Mouse (Mus musculus) spleen, postnatal 14 days (tissue): Measurements from ENCODE around the gene Hoxb6.
A peak's percentile ranks its signal among the peaks of the same experiment; 100 is the strongest.

Source experiments
- DNase-seq, 2 experiments: peaks; one replicate each; pipeline ENCODE4 v3.0.0; 2021 to 2022; ENCODE audit warnings: low spot score in 2 of 2

Gene Hoxb6

DNA sequence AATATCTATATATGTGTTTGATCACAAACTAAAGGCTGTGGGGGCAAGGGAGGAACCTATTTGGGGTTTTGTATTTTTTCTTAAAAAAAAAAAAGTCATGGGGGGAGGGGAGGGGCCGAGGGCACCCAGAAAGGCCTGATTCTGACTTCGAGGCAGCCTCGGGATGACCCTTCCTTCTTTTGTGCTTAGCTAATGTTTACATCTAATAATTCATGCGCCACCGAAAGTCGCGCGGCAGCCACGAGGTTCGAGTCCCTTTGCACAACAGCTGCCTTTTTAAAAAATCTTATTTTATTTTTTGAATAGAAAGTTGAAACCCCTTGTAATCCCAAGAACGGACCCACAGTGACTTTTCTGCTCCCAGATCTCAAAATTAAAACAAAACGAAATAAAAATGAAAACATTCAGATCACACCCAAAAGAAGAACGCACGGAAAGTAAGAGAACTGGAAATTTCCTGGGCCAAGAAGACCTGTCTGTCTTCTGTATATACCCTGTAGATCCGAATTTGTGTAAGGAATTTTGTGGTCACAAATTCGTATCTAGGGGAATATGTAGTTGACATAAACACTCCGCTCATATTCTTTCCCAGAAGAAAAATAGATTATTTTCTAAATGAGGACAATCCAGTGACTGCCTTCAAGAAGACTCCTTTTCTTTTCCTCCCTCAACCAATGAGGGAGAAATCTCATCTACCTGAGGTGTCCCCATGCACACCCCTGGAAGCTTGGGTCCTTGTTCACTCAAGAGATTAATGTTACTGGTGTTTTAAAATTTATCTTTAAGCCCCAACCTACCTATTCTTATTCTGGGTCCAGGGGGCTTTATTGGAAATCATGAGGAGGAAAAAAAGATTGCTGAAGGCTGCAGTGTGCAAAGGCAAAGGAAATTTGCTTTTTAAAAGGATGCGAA, 24.7 kb downstream of the Hoxb6 start:
- no peak for DNase-seq

DNA sequence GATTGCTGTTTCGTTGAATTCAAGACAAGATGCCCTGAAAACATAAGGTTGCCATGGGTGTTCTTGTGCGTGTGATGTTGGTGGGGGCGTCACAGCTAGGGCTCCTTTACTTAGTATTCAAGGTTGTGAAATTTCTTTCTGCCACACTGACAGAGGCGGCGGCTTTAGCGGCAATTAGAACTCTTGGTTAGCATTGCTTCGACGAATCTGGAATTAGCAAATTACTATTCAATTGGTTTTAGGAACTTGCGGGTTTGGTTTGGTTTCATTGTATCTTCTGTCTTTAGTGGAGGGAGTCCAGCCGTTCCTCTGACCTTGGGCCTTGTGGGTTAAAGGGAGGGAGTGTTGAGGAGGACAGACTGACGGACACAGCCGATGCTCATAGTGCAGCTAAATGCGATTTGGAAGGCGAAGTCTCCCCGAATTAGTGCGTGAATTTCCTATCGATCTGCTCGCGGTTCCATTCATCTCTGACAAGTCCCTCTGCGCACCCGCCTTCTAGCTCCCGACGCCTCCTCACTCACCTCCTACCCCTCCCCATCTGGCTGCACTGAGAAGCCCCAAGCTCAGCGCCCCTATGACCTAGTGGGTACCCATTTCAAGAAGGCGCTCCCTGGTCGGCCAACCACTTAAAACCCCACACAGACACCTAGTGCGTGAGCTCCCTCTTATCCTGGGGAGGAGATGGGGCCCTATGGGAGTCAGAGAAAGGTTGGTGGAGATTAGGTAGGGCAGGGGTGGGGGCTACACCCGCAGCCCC, 25.5 kb downstream of the Hoxb6 start, which contains the start of gene Hoxb4:
Gene Hoxb4 (plus strand): TSS at position 660 of the 760 bp plus-strand sequence.
- no peak for DNase-seq

DNA sequence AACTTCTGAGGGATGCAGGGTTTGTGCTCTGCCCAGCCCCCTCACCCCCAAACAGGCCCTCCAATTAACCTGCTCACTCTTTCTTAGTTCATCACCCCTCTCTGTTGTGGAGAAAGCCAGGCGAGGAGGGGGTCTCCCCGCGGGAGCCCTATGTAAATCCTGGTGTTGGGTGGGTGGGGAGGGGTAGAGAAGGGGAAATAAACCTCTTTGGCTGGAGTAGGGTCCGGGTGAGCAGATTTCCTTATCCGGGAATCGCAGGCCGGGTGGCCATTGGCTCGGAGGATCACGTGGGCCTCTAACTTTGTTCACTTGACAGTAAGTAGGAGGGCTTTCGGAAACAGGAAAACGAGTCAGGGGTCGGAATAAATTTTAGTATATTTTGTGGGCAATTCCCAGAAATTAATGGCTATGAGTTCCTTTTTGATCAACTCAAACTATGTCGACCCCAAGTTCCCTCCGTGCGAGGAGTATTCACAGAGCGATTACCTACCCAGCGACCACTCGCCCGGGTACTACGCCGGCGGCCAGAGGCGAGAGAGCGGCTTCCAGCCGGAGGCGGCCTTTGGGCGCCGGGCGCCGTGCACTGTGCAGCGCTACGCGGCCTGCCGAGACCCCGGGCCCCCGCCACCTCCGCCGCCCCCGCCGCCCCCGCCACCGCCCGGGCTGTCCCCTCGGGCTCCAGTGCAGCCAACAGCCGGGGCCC, 26.2 kb downstream of the Hoxb6 start:
- peak in 1 of 2 experiments; percentile 21 for DNase-seq

DNA sequence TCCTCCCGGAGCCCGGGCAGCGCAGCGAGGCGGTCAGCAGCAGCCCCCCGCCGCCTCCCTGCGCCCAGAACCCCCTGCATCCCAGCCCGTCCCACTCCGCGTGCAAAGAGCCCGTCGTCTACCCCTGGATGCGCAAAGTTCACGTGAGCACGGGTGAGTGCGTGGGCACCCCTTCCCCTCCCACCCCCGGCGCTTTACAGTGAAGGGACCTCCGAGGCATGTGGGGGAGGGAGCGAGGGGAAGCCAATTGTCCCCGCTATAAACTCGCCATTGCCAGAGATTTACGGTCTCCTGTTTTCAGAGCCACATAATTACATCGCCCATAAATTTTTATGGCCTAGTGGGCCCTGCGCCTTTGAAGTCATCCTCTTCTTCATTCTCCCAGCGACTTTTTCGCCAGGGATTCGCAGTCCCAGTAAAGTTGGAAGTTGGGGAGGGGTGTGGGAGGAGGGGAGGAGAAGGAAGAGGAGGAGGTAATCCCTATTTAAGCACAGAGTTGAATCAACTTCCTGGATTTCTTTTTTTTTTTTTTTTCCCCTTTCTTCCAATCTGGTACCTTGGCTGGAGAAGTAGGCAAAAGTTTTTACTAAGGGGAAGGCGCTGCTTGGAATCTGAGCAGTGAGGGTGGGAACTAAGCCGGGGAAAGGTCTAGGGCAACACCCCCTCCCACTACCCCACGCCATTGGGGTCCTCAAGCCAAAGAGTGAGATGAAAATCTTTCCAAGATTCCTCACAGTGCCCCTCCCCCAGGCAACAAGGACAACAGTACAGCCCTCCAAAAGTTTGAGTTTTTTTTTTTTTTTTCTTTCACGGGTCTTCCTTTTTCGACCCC, 27.0 kb downstream of the Hoxb6 start:
- no peak for DNase-seq

DNA sequence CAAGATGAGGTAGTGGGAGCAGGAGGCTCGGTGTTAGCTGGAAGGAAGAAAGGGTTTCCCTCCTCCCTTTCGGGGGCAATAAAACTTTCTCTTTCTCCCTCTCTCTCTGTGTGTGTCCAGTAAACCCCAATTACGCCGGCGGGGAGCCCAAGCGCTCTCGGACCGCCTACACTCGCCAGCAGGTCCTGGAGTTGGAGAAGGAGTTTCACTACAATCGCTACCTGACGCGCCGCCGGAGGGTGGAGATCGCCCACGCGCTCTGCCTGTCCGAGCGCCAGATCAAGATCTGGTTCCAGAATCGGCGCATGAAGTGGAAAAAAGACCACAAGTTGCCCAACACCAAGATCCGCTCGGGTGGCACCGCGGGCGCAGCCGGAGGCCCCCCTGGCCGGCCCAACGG, 27.6 kb downstream of the Hoxb6 start:
- DNase-seq = no peak

DNA sequence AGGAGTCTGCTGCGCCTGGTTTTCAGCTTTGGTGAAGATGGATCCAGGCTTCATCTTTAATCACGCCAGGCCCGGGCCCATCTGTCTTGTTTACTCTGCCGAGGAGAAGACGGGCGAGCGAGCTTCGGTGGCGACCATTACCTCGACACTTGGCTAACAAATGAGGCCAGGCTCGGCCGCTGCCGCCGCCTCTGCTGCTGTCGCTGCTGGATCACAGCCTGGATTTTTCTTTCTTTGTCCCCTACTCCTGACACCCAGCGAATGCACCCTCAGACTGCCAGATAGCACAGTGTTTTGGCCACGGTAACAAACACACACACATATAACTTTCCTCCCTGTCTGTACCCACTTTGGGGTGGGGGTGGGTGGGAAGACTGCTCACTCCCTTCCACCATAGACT, 28.4 kb downstream of the Hoxb6 start:
- no peak for DNase-seq

DNA sequence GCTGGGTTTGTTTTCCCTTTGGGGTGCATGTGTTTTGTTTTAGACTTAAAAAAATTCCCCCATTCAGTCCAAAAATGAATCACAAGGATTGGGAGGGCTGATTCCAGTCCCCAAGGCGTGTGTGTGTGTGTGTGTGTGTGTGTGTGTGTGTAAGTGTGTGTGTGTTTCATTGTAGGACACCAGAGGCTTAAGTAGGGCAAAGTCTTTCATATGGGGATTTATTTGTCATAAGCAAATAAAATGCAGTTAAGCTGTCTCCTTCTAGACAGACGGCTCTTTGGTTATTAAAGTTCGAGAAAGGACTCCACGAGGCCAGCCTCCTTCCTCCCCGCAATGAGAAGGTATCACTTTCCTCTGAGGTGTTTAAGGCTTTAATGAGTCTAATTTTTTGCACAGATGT, 29.6 kb downstream of the Hoxb6 start:
- DNase-seq = no peak

DNA sequence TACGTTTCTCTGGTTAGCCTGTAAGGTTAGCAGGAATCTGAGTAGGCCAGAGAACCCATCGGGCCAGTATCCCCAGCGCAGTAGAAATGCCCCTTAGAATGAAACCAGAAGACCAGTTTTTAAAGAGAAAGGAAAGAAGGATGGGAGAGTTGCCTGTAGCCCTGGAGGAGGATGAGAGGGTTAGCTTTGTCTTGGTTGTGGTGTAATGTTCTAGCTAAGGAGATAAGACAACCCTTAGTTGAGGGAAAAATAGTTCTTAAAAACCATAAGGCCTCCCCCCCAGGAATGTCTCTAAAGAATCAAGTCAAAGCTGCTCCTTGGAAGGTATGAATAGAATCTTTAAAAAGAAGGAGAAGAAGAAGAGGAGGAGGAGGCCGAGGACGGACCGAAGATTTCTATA, 30.5 kb downstream of the Hoxb6 start:
- no peak for DNase-seq

DNA sequence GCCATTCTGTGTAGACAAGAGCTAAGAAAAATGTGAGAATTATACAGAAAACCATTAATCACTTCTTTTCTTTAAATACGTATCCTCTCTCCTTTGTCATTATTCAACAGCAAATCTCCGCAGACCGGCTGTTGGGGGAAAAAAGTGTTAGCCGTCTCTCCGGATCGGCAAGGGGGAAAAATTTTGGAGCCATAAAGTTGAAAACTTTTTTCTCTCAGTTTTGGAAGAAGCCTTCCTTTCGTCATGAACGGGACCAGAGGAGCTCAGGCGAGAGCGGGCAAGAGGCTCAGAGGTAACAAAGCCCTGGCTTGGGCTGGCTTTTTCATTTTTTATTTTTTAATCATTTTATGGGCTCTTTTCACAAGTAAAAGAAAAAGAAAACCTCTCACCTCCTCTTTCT, 30.9 kb downstream of the Hoxb6 start, which contains the start of gene Hoxb3:
Gene Hoxb3 (plus strand): TSS at position 173 of the 400 bp plus-strand sequence.
- DNase-seq = no peak

DNA sequence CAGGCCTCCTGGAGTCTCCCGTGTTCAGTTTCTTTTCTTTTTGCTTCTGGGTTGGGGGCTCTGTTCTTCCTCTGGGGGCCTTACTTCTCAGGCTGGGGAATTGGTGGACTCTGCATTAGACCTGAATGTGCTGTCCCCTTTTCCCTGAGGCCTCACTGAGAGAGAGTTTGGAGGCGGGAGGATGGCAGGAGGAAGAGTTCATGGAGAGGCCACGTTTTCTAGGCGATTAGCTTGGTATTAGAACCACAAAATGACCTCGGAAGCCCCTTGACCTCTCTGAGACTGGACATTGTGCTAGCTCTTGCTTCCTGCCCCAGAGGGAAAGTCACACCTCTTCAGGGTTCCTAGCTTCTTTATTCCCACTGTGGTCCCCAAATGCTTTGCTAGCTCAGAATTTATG, 31.8 kb downstream of the Hoxb6 start:
- no peak for DNase-seq

DNA sequence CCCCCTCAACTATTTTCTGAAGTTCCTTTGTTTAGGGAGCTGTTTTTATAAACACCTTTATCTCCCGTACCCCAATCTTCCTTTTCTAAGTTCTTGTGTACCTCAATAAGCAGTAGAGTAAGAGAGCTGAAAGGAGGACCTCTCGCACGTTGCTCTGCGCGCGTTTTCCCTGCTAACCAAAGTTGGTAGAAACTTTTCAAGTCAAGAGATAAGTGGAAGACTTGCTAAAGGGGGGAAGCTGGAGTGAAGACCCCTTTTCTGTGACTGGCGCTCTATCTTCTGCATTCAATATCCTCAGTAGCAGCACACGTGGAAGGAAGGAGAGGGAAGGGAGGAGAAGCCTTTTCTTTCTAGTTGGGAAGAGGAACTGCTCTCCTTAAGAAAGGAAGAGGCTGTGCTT, 32.7 kb downstream of the Hoxb6 start:
- no peak for DNase-seq

DNA sequence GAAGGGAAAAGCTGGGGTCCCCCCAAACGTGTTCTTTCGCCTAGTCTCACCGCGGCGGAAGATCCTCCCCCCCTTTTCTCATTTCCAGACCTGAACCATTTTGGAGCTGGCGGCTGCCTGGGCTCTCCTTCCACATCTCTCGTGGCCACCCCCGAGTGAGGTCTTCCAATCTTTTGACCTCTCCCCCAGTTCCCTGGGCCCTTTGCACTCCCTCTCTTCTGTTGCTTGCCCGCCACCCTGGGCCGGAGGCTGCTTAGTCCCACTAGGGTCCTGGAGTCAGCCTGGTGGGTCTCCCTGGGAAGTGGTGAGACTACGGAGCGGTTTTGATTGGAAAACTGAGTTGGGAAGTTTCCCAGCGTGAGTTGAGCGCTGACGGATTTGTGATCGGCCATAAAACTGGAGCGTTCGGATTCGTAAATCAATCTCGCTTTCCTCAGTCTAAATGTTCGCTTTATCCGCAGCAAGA, 33.5 kb downstream of the Hoxb6 start:
- DNase-seq = no peak

DNA sequence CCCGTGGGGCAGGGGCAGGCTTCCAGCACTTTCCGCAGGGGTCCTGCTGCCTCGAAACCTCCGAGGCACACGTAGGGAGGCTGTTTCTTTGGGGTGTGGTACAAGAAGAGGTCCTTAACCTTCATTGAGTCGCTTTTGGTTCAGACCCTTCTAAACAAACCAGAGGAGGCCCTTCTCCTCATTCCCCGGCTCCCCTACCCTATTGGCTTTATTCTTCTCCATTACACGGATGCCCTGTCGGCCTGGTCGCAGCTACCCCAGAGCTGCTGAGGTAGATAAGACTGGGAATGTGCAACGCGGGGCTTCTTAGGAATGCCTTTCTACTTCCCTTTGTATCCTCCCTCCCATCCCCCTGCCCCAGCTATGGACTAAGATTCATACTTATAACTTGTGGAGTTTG, 34.4 kb downstream of the Hoxb6 start:
- DNase-seq = no peak

DNA sequence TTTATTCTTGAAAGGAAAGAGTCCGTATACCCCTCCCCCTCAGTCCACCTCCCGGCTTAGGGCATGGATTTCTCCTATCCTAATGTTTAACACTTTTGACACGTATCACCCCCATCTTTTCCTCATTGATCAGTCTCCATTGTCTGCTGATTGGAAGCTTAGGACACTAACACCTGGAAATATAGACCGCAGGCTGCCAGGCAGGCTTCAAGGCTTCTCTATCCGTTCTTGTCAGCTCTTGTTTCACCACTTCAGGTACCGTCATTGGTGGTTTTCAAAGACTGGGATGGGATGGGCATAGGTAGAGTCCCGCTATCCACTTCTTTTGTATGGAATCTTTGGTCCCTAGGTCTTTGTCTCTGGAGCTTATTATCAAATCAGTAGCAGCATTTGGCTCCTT, 34.8 kb downstream of the Hoxb6 start:
- DNase-seq = no peak

DNA sequence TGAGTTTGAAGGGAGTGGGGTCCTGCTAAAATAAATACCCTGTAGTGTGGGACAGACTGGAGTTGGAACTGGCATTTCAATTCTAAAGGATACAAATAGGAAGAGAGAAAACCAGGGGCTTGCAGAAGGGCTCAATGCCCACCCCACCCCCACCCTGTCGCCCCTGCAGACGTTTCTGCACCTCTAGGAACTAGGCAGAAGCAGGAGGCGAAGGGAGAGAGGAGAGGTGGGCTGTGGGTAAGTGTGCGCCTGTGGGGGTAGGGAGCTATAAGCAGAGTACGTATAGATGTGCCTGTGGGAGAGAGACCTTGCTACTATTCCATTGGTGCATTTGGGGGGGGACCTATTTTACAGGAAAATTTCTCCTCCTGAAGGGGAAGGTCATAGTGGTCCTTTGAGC, 35.5 kb downstream of the Hoxb6 start:
- no peak for DNase-seq

DNA sequence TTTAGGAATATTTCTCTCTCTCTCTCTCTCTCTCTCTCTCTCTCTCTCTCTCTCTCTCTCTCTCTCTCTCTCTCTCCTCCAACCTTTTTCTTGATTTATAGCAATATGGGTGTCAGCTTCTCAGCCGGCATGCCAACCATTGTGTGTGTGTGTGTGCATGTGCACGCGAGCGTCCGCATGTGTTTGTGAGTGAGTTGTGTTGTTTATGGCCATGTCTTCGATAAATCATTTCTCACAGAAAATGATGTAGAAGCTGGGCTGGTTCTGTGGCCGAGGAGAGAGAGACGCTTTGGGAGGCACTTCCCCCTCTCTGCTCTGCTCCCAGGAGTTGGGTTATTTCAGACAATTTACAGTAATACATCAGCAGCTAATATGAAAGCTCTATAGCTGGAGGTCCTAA, 36.3 kb downstream of the Hoxb6 start:
- DNase-seq = no peak

DNA sequence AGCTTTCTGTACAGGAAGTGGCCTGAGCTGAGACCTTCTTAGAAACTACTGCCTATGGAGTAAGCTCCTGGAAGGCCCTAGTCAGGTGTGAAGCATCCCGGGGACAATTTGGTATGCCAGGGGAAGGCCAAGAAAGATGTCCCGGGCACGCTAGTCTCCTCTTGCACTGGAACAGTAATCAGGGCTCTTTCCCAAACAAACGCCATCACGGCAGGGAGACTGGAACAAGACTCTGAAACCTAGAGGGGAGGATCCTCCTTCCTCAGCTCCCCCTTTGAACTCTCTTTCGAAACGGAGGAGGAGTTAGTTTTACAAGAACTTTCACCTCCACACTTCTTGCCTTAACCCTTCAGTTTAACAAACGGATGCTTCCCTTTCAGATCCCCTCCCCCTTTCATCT, 39.8 kb downstream of the Hoxb6 start:
- DNase-seq = no peak

DNA sequence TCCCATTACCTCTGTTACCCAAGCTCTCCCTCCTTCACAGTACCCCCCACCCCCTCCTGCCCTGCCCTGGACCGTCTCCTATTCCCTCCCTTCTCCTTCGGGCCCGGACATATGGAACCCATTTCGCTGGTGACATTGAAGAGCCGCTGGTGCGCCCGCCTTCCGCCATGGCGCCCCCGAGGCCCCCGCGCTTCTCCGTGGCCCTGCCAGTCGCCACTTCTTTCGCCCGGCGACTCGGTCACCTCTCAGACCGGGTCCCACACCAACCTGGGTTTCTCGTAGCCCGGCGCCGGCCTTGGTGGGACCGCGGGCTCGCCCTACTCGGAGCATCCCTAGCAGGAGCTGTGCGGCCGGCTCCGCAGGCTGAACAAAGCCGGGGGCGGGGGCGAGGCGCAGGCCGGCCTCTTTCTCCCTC, 40.3 kb downstream of the Hoxb6 start:
- no peak for DNase-seq

DNA sequence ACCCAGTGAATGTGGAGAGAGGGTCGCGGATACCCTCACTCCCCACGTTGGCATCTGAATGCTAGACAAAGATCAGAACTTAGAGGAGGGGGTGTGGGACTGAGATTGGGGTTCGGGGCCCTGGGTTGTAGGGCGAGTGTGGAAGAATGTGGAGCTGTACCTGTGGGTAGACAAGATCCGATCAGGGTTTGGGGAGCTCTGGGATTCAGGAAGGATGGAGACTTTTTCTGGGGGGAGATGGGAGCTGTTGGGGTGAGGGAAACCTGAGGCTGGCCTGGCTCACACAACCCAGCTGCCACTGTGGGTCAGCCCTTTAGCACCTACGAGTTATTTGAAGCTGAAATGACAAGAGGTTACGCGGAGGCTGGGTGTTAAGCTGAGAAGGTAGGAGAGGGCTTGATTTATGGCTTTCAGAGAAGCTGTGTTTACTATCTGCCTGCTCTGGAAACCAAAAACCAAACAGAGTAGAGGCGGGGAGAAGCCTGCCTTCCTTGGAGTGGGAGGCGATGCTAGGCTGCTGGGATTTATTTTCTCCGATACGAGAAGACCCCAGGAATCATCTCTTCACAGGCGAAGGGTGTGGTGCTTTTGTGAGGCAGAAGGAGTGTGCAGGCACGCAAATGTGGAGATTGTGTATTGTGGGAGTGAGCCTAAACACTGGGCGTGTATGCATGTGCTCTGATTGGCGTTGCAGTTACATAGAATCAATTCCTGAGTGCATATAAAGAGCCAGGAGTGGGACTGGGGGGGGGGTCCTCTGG, 41.1 kb downstream of the Hoxb6 start:
- no peak for DNase-seq

DNA sequence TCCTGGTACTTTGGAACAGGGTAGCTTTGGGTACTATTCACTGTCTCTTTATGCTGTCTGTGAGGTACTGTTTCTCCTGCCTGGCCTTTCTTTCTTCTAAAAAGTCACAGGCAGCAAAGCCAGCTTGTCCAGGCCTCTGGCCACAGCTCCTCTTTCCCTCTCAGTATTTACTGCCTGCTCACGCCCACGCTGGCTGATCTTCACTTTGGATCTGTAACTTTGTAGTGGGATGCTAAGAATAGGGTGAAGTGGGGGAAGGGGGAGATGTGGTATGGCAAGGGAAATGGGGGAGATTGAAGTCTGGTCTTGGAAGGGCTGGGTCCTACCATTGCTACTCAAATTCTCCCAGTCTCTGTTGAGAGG, 41.7 kb downstream of the Hoxb6 start:
- DNase-seq = no peak

DNA sequence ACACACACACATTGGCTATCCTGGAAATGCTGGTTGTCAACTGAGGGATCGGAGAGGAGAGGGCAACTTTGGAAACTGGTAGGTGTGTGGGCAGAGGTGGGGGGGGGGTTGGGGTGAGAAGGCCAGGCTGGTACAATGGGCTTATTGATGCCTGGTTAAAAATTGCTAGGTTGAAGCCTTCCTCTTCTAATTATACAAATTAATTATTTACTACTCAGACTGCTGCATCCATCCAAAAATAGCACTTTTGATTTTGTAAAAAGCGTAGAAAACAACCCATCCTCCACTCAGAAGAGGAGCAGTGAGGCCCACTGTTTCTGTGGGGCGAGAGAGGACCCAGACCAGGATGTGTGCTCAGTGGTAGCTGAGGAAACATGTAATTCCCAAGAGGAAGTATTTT, 42.7 kb downstream of the Hoxb6 start:
- no peak for DNase-seq
